Mouse (Mus musculus) embryo, embryonic 9.5 days (tissue): ENCODE results near the gene B230307C23Rik.
"Not testable (repeated sequence)": the region's sequence is repeated elsewhere in the genome, so short reads cannot be mapped to it uniquely, and the experiment has no call there.

Experiments used
- DNase-seq: peaks from one replicate; pipeline ENCODE4 v3.0.0-alpha.2; 2017; ENCODE audit errors: extremely low spot score

The B230307C23Rik gene

GRCm38 (mm10) chr16:97996616-97997382 lies at the start of gene B230307C23Rik:
B230307C23Rik (plus strand) TSS chr16:97997315.
- DNase-seq: peak; percentile 85

DNA sequence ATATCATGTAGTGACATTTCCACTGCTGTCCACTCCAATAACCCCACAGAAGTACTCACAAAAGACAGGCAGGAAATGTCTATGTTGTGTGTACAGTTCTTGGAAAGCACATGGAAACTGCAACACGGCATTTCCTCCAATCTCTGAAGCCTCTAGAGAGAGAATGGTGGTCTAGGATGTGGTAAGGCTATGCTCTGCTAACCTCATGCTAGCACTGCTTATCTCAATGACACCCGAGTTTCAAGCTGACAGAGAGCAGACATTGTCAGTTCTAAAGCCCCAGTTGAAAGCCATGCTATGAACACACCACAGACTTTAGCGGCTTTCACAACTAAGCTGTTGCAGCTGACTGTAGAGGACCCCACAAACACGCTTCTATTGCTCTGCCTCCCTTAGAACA lies 48.3 kb upstream of the B230307C23Rik start:
- DNase-seq: no peak

- no peak for DNase-seq
Measured at GRCm38 (mm10) chr16:97950061-97950460, 47.1 kb upstream of the B230307C23Rik start.

DNA sequence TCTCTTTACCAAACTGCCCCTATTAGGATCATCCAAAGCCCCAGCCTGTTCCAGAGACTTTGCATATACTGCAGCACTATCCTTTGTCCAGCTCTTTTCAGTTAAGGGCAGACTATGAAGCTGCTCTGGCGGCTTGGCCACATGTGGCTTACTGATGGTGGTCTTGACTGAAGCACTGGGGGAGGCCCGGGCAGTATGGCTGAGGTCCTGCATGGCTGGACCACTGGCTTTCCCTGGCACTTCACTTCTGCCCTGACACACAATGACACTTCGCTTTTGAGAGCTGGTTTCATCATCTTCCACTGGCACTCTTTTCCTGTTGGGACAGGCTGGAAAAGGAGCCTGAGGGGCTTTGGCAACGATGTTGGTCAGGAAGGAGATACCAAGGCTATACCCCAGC lies 44.7 kb upstream of the B230307C23Rik start:
- DNase-seq: no peak

- no peak for DNase-seq
Measured at GRCm38 (mm10) chr16:97952801-97953200, 44.3 kb upstream of the B230307C23Rik start.

DNA sequence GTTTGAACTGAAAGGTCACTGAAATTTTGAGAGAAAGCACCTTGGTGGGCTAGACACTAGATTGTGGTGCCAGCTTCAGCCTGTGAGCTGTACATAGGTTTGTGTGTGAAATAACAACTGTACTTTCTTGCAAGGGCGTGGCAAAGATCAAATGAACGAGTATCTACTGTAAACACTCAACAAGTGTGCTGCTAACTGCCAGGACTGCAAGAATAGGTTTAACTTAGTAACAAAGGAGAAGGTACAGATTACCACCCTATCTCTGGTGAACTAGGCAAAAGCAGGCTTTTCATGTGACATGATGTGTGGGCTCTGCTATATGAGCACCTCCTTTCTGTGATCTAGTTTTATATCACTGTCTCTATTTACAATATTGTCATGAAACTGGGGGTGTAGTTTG lies 43.8 kb upstream of the B230307C23Rik start:
- no peak for DNase-seq

DNA sequence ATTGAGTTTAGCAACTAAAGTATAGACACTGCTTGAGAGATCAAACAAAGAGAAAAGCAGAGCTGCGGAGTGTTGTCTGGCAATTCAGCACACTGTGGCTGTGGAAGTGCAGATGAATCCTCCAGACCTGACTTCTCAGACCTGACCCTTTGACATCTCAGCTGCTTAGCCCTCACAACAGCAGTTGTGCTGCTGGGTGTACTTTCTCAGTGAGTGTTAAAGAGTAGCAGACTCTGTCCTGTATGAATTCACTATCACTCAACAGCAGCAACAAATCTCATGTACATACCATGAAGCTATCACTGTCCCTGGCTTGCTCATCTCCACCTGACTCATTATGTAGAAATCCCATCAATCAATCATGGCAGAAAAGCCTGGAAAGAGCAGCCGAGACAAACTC lies 41.1 kb upstream of the B230307C23Rik start:
- DNase-seq: no peak

DNA sequence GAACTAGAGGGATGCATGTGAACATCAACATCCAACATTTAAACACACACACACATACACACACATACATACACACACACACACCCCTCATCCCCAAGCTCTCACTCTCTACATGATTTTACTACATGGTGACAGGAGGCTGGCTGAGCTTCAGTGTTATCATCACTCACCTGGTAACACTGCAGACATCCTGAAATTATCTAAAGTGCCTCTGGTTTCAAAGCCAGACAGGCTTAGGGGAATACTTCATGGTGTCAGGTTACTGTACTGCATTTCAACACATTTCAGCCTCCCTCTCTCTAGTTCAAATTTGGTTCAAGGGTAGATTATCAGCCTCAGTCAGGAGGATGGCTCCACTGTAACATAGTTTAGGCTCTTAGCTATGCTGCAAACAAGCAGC lies 39.5 kb upstream of the B230307C23Rik start:
- no peak for DNase-seq

DNA sequence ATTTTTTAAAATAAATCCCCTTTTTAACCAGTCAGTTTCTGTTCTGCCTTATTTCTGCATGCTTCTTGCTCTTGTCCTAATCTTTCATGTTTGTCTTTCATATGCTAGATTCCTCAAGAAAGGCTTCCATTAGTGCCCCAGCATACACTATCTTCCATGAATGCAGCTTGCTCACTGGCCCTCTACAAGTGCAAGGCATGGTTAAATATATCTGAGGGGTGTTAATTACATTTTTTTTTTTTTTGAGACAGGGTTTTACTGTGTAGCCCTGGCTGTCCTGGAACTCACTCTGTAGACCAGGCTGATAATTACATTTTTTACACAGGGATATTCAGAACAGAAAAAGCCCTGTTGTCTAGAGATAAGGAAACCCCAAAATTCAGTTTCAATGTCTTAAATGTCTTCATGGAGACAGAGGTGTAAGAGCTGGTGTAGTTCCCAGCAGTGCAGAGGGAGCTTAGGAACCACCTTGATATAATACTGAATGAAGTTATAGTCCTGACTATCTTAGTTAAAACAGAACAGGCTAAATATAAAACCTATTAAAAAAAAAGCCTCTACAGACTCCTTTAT lies 38.6 kb upstream of the B230307C23Rik start:
- no peak for DNase-seq

GRCm38 (mm10) chr16:97960348-97960747 lies 36.8 kb upstream of the B230307C23Rik start:
- DNase-seq: no peak

DNA sequence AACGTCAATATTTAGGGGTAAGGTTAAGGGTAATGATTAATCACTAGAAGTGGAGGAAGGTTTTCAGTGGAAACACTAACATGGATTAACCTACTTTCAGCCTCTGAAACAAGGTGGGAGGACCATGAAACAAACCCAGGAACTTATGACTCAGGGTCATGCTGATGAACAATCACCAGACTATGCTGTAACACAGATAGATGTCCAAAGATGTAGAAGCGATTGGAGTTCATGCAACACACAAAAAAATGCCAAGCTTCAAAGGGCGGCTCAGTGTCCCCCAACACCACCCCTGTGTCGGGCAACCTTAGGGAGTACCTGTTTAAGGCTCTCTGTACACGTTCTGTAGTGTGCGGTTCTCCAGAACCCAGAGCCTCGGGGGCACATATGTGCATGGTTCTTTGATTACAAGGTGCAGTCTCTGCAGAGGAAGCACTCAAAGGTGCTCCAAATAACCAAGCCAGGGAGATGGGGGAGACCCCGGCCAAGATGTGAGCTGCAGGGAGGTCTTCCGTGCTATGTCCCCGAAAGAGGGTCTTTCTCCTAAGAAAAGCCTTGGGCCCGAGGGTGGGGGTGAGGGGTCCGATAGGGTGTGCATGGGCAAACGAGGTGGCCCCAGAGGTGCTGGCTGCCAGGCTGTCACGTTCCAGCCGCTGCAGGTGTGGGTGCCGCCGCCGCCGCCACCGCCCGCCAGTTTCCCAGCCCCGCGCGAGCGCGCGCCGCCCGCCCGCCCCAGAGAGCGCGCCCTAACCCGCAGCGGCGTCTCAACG lies 35.5 kb upstream of the B230307C23Rik start:
- no peak for DNase-seq

DNA sequence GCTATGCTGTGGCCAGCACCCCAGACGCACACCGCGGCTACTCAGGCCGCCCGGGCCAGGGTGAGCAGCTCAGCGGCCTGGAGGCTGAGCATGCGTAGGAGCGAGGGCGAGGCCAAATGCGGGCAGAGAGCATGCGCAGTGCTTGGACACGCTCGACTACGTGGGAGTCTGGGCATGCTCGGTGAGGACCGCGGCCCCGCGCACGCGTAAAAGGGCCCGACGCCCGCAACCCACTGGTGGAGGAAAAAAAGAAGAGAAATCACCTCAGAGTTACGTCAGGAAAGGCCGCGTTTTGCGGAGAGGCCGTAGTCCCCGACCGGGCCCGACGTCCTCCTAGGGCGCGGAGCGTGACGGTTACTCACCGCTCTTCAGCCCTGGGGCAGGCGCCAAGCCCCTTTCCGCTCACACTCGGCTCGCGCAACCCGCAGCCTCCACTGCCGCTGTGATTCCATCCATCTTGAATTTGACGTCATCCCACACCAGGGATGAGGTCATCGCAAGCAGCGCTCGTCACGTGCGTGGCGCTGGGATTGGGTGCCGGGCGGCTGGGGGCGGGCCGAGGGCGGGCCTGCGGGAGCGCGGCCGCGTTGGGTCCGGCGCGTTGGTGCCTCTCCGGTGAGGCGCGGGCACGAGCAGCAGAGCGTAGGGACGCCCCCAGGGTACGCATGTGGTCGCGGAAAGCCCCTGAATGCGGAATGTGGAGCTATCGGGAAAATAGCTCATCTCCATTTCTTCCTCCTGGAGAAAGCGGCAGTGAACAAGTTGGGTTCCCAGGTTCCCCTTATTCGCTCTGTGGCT lies 34.8 kb upstream of the B230307C23Rik start, which contains the start of the genes C2cd2 and Zbtb21:
C2cd2 (minus strand) TSS at position 448 of the 798 bp plus-strand sequence.
Zbtb21 (minus strand) TSS at position 472 of the 798 bp plus-strand sequence.
- DNase-seq: peak; percentile 96

DNA sequence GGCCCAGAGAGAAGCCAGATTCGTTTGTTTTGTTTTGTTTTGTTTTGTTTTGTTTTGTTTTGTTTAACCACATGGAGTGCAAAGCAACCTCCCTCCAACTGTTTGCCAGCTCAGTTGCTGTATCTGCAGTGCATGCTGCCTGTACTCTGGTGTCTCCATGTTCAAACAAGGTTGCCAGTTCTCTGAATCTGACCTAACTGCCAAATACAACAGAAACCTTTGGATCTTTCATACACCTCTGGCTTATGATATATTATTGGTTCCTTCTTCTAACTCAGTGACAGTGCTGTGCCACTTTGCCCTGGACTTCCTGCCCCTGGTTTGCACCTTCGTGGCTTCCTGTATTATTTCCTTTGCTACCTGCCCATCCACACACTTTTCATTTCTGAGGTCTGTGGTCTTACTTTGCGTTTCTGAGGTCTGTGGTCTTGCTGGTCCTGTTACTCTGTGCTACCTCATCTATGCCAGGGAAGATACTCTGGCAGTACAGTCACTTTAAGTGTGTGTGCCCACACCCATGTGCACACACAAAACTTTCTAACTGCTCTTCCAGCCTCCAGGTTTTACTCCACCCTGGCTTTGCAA lies 33.1 kb upstream of the B230307C23Rik start:
- no peak for DNase-seq

GRCm38 (mm10) chr16:97977277-97977676 lies 19.8 kb upstream of the B230307C23Rik start:
- DNase-seq: no peak

DNA sequence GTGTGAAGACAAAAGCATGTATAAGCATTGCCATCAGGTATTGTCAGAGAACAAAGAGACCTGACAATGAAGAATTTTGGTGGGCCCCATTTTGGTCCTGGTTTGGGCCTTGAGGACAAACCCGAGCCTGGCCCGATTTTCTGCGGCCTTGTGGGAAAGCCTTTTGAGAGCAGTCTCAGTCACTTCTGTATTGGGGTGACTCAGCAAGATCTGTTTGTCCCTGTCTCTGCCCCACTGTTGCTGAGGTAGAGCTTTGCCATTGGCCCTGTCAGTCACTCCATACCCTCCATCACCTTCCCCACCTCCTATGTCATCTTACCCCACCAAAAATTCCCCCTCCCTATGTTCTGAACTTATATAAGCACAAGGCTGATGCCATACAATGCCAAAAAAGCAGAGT lies 19.4 kb upstream of the B230307C23Rik start:
- no peak for DNase-seq

DNA sequence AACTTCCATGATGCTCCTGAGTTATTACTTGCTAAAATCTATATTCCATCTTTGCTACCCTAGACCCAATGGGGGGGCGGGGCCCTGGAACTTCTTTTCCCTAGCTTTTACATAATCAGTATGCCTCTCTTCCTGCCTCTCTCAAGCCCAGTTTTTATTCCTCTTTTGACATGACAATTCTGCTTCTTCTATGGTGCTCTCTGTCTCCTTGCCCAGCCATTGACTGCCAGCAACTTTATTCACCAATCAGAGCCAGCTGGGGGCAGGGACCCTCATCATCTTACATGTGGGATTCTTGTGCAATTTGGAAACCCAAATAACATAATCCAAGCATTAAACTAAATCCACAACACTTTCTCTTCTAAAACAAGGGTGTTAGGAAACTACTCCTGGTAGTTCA lies 15.8 kb upstream of the B230307C23Rik start:
- no peak for DNase-seq

GRCm38 (mm10) chr16:97984589-97984988 lies 12.5 kb upstream of the B230307C23Rik start:
- DNase-seq: no peak

GRCm38 (mm10) chr16:97991517-97991916 lies 5.6 kb upstream of the B230307C23Rik start:
- DNase-seq: no peak

DNA sequence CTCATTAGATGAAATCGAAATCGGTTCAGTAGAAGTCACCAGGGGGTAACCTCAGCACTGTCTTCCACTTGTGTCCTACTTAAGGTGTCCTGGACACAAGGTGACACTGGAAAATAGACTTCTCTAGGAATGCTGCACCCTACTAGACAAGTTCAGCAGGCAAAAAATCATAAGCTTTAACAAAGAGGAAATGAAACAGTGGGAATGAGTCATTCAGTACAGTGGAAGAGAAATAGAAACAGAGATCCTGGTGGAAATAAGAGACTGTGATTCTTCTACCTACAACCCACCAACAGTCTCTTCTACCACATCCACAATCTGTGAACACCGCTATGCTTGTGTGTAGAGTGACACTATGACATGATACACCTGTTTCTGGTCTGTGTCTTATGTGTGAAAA lies 4.6 kb upstream of the B230307C23Rik start:
- not testable (repeated sequence) for DNase-seq

- DNase-seq: no peak
Measured at GRCm38 (mm10) chr16:97995849-97996615, 1.1 kb upstream of the B230307C23Rik start.

- DNase-seq: not testable (repeated sequence)
Measured at GRCm38 (mm10) chr16:97997383-97997731, 242 bp downstream of the B230307C23Rik start.
